Mouse (Mus musculus) small intestine, adult 2 months (tissue): ENCODE results near the gene Fbxo10.

Experiments used
- CTCF ChIP-seq: fragments of 200-500 bp; IDR thresholded peaks from 2 replicates; pipeline ENCODE4 v1.5.1; 2012; ENCODE audit warnings: low read depth, mild to moderate bottlenecking, control low read depth, inconsistent platforms, low read length, moderate library complexity, mixed read lengths; ENCODE audit not compliant: insufficient replicate concordance, insufficient read length; ENCODE audit errors: extremely low read depth
- POLR2A ChIP-seq: fragments of 200-500 bp; IDR thresholded peaks from 2 replicates; pipeline ENCODE4 v1.6.1; 2012; ENCODE audit warnings: low read depth, mild to moderate bottlenecking, control low read depth, inconsistent platforms, low read length, moderate library complexity

GRCm38 (mm10) chr4:45026459-45026858 lies 57.9 kb downstream of the Fbxo10 start:
- TF ChIP-seq POLR2A, result no peak
- TF ChIP-seq CTCF, result no peak
